ENCODE assay signal across 12 mouse cellular contexts in the genomic region with DNA sequence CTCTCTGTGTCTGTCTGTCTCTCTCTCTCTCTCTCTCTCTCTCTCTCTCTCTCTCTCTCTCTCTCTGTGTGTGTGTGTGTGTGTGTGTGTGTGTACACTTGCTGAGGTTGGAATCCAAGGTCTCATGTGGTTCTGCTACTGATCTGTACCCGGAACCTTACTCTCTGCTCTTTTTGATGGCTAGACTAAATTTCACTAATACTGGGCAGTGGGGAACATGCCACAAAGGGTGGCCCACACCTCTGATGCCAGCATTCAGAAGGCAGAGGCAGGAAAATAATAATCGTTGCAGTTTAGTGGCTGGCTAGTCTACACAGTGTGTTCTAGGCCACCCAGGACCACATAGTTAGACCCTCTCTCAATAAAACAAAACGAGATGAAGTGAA. TPM values are rescaled to one million over a fixed set of nuclear protein-coding genes. Genes with fewer than 3 reads are reported as not detected.
DNase-seq lines count a peak whose midpoint lies in the region; ATAC-seq and TF ChIP-seq lines count a peak whose summit lies in the region.
"Had no signal": no experiment of that assay in that cellular context is flagged by ENCODE, and none has a peak within 500 bp of the region (broad histone marks: within the 10 kb centered on the region; RNA-seq: fewer than 3 reads in every experiment).

No protein-coding gene starts in this region.

- H3K4me2 ChIP-seq in heart, embryonic 16.5 days (ENCODE audit: low read depth, low read length): peak overlapping the region; percentile 57
- peak overlapping the region; percentile 58 for H3K4me2 ChIP-seq in myocyte (ENCODE audit: low read depth)
- no peak overlapping the region for H3K4me2 ChIP-seq in midbrain, embryonic 11.5 days
- H3K4me2 ChIP-seq: limb, embryonic 15.5 days had no signal

- H3ac ChIP-seq in myocyte (ENCODE audit: control insufficient read depth, insufficient read length): no peak overlapping the region

- H3K9ac ChIP-seq in liver, adult 2 months (ENCODE audit: low read depth, low read length): peak overlapping the region; percentile 90; the same call in 1 of the 2 replicates
- no peak overlapping the region for H3K9ac ChIP-seq in heart, embryonic 16.5 days (ENCODE audit: low read length)
- no peak overlapping the region for H3K9ac ChIP-seq in midbrain, embryonic 11.5 days (ENCODE audit: low read length)
- H3K9ac ChIP-seq: limb, embryonic 15.5 days had no signal

- WGBS in liver, adult 2 months: 34% methylated on average over 3 of the region's 3 CpGs
- WGBS in heart, embryonic 16.5 days: 63% methylated on average over 3 of the region's 3 CpGs
- 78% methylated on average over 3 of the region's 3 CpGs for WGBS in cerebellum, adult 2 months
- WGBS in midbrain, embryonic 11.5 days: 84% methylated on average over 3 of the region's 3 CpGs

- peak overlapping the region; percentile 23; the same call in 1 of the 2 replicates for H3K4me3 ChIP-seq in liver, adult 2 months (ENCODE audit: insufficient read depth, low read depth, low read length)
- H3K4me3 ChIP-seq in bone marrow macrophage, adult 2 months (ENCODE audit: insufficient read depth, low read length): peak overlapping the region; percentile 66
- peak overlapping the region; percentile 52 for H3K4me3 ChIP-seq in heart, embryonic 16.5 days (ENCODE audit: low read length)
- peak overlapping the region; percentile 29 for H3K4me3 ChIP-seq in myocyte
- no peak overlapping the region for H3K4me3 ChIP-seq in cerebellum, adult 2 months (replicated peaks; ENCODE audit: insufficient read depth, low read depth, low read length)
- no peak overlapping the region for H3K4me3 ChIP-seq in midbrain, embryonic 11.5 days (ENCODE audit: low read depth, low read length)

- ATAC-seq in heart, embryonic 16.5 days (replicated peaks; ENCODE audit: extremely low read depth, insufficient read depth, low FRiP score): no peak
- ATAC-seq in midbrain, embryonic 11.5 days (ENCODE audit: low FRiP score): no peak

- H3K9me3 ChIP-seq in heart, embryonic 16.5 days (replicated peaks; ENCODE audit: control insufficient read depth, low read length): no peaks in the 10 kb centered on the region
- no peaks in the 10 kb centered on the region for H3K9me3 ChIP-seq in midbrain, embryonic 11.5 days (ENCODE audit: control insufficient read depth, low read length)
- H3K9me3 ChIP-seq: limb, embryonic 15.5 days had no signal

- DNase-seq in liver, adult 2 months (ENCODE audit: extremely low read depth, low read depth, low spot score): peak; percentile 68
- no peak for DNase-seq in liver
- DNase-seq in cerebellum, adult 2 months: no peak
- DNase-seq in midbrain, embryonic 11.5 days (ENCODE audit: low spot score, missing footprints): no peak
- DNase-seq in adrenal gland, adult 2 months: no peak
- DNase-seq: gastrocnemius, postnatal 14 days; kidney, adult 11 months; right cerebral cortex, postnatal 14 days had no signal

- peaks cover 9% of the 10 kb centered on the region for H3K36me3 ChIP-seq in liver, adult 2 months (ENCODE audit: control insufficient read depth, insufficient read depth, low read length)
- H3K36me3 ChIP-seq in heart, embryonic 16.5 days (ENCODE audit: control insufficient read depth, insufficient read depth): peaks cover 2% of the 10 kb centered on the region; the same call in 1 of the 2 replicates
- H3K36me3 ChIP-seq in myocyte (ENCODE audit: control insufficient read depth, insufficient read depth): peaks cover 6% of the 10 kb centered on the region
- H3K36me3 ChIP-seq in midbrain, embryonic 11.5 days (ENCODE audit: control insufficient read depth, insufficient read depth, low read length): no peaks in the 10 kb centered on the region
- H3K36me3 ChIP-seq: limb, embryonic 15.5 days had no signal

- peaks cover 7% of the 10 kb centered on the region for H3K4me1 ChIP-seq in liver, adult 2 months (ENCODE audit: control insufficient read depth, insufficient read depth, low read length)
- H3K4me1 ChIP-seq in bone marrow macrophage, adult 2 months (ENCODE audit: control insufficient read depth, insufficient read depth, low read length): peaks cover 4% of the 10 kb centered on the region; the same call in 1 of the 2 replicates
- H3K4me1 ChIP-seq in heart, embryonic 16.5 days (ENCODE audit: control insufficient read depth, insufficient read depth, low read length): no peaks in the 10 kb centered on the region
- H3K4me1 ChIP-seq in cerebellum, adult 2 months (ENCODE audit: control insufficient read depth, insufficient read depth, low read length): no peaks in the 10 kb centered on the region
- no peaks in the 10 kb centered on the region for H3K4me1 ChIP-seq in midbrain, embryonic 11.5 days (ENCODE audit: control insufficient read depth, insufficient read depth, low read length)
- H3K4me1 ChIP-seq: limb, embryonic 15.5 days had no signal

- H3K79me2 ChIP-seq in liver, adult 2 months (ENCODE audit: control insufficient read depth, insufficient read depth, low read length): peaks cover 4% of the 10 kb centered on the region; the same call in 1 of the 2 replicates
- H3K79me2 ChIP-seq in myocyte (ENCODE audit: control insufficient read depth, insufficient read depth): no peaks in the 10 kb centered on the region

- peak overlapping the region; percentile 98 for H3K27ac ChIP-seq in liver, adult 2 months (replicated peaks; ENCODE audit: insufficient read depth, low read depth, low read length)
- H3K27ac ChIP-seq in bone marrow macrophage, adult 2 months (ENCODE audit: insufficient read depth, low read depth, low read length): no peak overlapping the region
- H3K27ac ChIP-seq in heart, embryonic 16.5 days (ENCODE audit: low read length): no peak overlapping the region; the same call in 1 of the 2 replicates
- H3K27ac ChIP-seq in cerebellum, adult 2 months (ENCODE audit: insufficient read depth, low read length): no peak overlapping the region
- H3K27ac ChIP-seq in midbrain, embryonic 11.5 days (ENCODE audit: low read depth, low read length): no peak overlapping the region
- H3K27ac ChIP-seq: limb, embryonic 15.5 days had no signal

- no peak for TF ChIP-seq POLR2A in liver, adult 2 months (IDR thresholded peaks at IDR 0.05; ENCODE audit: extremely low read depth, insufficient read depth, low read length)
- no peak for TF ChIP-seq POLR2A in bone marrow macrophage, adult 2 months (IDR thresholded peaks at IDR 0.05; ENCODE audit: borderline replicate concordance, low read depth, low read length)
- TF ChIP-seq POLR2A in myocyte (IDR thresholded peaks at IDR 0.05; ENCODE audit: insufficient read length, low read depth): no peak
- TF ChIP-seq POLR2A in cerebellum, adult 2 months (IDR thresholded peaks at IDR 0.05; ENCODE audit: borderline replicate concordance, insufficient read depth, low read length): no peak

- H3K27me3 ChIP-seq in liver, adult 2 months (ENCODE audit: control insufficient read depth, insufficient read depth, low read length): no peaks in the 10 kb centered on the region
- no peaks in the 10 kb centered on the region for H3K27me3 ChIP-seq in heart, embryonic 16.5 days (ENCODE audit: control insufficient read depth, insufficient read depth, low read length)
- H3K27me3 ChIP-seq in myocyte (ENCODE audit: control insufficient read depth, insufficient read depth, insufficient read length): no peaks in the 10 kb centered on the region
- no peaks in the 10 kb centered on the region for H3K27me3 ChIP-seq in cerebellum, adult 2 months (ENCODE audit: control insufficient read depth, insufficient read depth, low read length)
- no peaks in the 10 kb centered on the region for H3K27me3 ChIP-seq in midbrain, embryonic 11.5 days (ENCODE audit: control insufficient read depth, insufficient read depth, low read length)
- H3K27me3 ChIP-seq: limb, embryonic 15.5 days had no signal

- TF ChIP-seq CTCF in liver, adult 2 months (IDR thresholded peaks at IDR 0.05; ENCODE audit: low read depth, low read length): no peak
- no peak for TF ChIP-seq CTCF in bone marrow macrophage, adult 2 months (IDR thresholded peaks at IDR 0.05; ENCODE audit: low read depth, low read length)
- TF ChIP-seq CTCF in cerebellum, adult 2 months (IDR thresholded peaks at IDR 0.05; ENCODE audit: borderline replicate concordance, insufficient read depth, low read depth, low read length): no peak

RNA-seq across cellular contexts. Expression of gene Card6, which starts 0.3 kb away (rescaled TPM):
- total RNA-seq in liver, adult 2 months (2014; rRNA removed): 6.8 and 7.5 TPM in 2 replicates
- 2.5 TPM in 2 replicates for polyA plus RNA-seq in liver, adult 2 months (2012; rRNA removed)
- 6.9 and 8.0 TPM in 2 replicates for polyA plus RNA-seq in bone marrow macrophage, adult 2 months (2012; ENCODE audit: insufficient read depth, insufficient read length, missing spikeins)
- polyA plus RNA-seq in heart, embryonic 16.5 days (2015; fragmentation: Nextera tagmentation; extraction: Ambion mirVana): 1.6 and 1.9 TPM in 2 replicates
- 4.2 TPM for polyA plus RNA-seq in myocyte (2012; fragmentation: generic; extraction: Trizol)
- polyA plus RNA-seq in cerebellum, adult 2 months (2012; rRNA removed): 0.59 and 0.70 TPM in 2 replicates
- polyA plus RNA-seq in midbrain, embryonic 11.5 days (2014; fragmentation: Nextera tagmentation; extraction: Ambion mirVana): 0.63 and 1.5 TPM in 2 replicates
- 1 to 10 TPM; 7.7 to 8.6 TPM for total RNA-seq in adrenal gland, adult 2 months (2021)
- 1.0 and 1.4 TPM in 2 replicates for polyA plus RNA-seq in adrenal gland, adult 2 months (2012; rRNA removed)

RNA-seq across cellular contexts. Expression of gene Rpl37, which starts 7.8 kb away (rescaled TPM):
- 386 and 436 TPM in 2 replicates for total RNA-seq in liver, adult 2 months (2014; rRNA removed)
- polyA plus RNA-seq in liver, adult 2 months (2012; rRNA removed): 282 and 301 TPM in 2 replicates
- polyA plus RNA-seq in bone marrow macrophage, adult 2 months (2012; ENCODE audit: insufficient read depth, insufficient read length, missing spikeins): 766 and 857 TPM in 2 replicates
- 226 and 249 TPM in 2 replicates for polyA plus RNA-seq in heart, embryonic 16.5 days (2015; fragmentation: Nextera tagmentation; extraction: Ambion mirVana)
- 3,306 TPM for polyA plus RNA-seq in myocyte (2012; fragmentation: generic; extraction: Trizol)
- 845 and 981 TPM in 2 replicates for polyA plus RNA-seq in cerebellum, adult 2 months (2012; rRNA removed)
- 475 and 516 TPM in 2 replicates for polyA plus RNA-seq in midbrain, embryonic 11.5 days (2014; fragmentation: Nextera tagmentation; extraction: Ambion mirVana)
- 100 to 1,000 TPM; 429 to 443 TPM for total RNA-seq in adrenal gland, adult 2 months (2021)
- polyA plus RNA-seq in adrenal gland, adult 2 months (2012; rRNA removed): 119 and 130 TPM in 2 replicates

RNA-seq across cellular contexts. Expression of gene Prkaa1, which starts 35.0 kb away (rescaled TPM):
- 6.3 and 7.8 TPM in 2 replicates for total RNA-seq in liver, adult 2 months (2014; rRNA removed)
- polyA plus RNA-seq in liver, adult 2 months (2012; rRNA removed): 1.8 and 1.9 TPM in 2 replicates
- polyA plus RNA-seq in bone marrow macrophage, adult 2 months (2012; ENCODE audit: insufficient read depth, insufficient read length, missing spikeins): 29.3 and 31.6 TPM in 2 replicates
- 14.8 and 17.1 TPM in 2 replicates for polyA plus RNA-seq in heart, embryonic 16.5 days (2015; fragmentation: Nextera tagmentation; extraction: Ambion mirVana)
- 14.9 TPM for polyA plus RNA-seq in myocyte (2012; fragmentation: generic; extraction: Trizol)
- 19.5 and 20.6 TPM in 2 replicates for polyA plus RNA-seq in cerebellum, adult 2 months (2012; rRNA removed)
- 20.0 and 20.3 TPM in 2 replicates for polyA plus RNA-seq in midbrain, embryonic 11.5 days (2014; fragmentation: Nextera tagmentation; extraction: Ambion mirVana)
- 10 to 100 TPM; 36.9 to 38.7 TPM for total RNA-seq in adrenal gland, adult 2 months (2021)
- 1.8 TPM in 2 replicates for polyA plus RNA-seq in adrenal gland, adult 2 months (2012; rRNA removed)

RNA-seq across cellular contexts. Expression of gene C7, which starts 45.1 kb away (rescaled TPM):
- total RNA-seq in liver, adult 2 months (2014; rRNA removed): 0.46 and 0.94 TPM in 2 replicates
- 0.11 and 0.22 TPM in 2 replicates for polyA plus RNA-seq in liver, adult 2 months (2012; rRNA removed)
- polyA plus RNA-seq in bone marrow macrophage, adult 2 months (2012; ENCODE audit: insufficient read depth, insufficient read length, missing spikeins): not detected in 2 replicates
- polyA plus RNA-seq in heart, embryonic 16.5 days (2015; fragmentation: Nextera tagmentation; extraction: Ambion mirVana): 0.11 and 0.17 TPM in 2 replicates
- polyA plus RNA-seq in myocyte (2012; fragmentation: generic; extraction: Trizol): not detected
- 0.03 and 0.07 TPM in 2 replicates for polyA plus RNA-seq in cerebellum, adult 2 months (2012; rRNA removed)
- 0.08 and 0.11 TPM in 2 replicates for polyA plus RNA-seq in midbrain, embryonic 11.5 days (2014; fragmentation: Nextera tagmentation; extraction: Ambion mirVana)
- total RNA-seq in adrenal gland, adult 2 months (2021): 10 to 100 TPM; 13.6 to 32.8 TPM
- polyA plus RNA-seq in adrenal gland, adult 2 months (2012; rRNA removed): 0.53 and 0.75 TPM in 2 replicates

Comparison
In these comparisons a context has a peak if more than half of its experiments do, and no peak if none do; other contexts are left out.
1. H3K4me3 ChIP-seq: peak in liver, adult 2 months (single experiment), bone marrow macrophage, adult 2 months (single experiment), heart, embryonic 16.5 days (single experiment) and myocyte (single experiment); none in cerebellum, adult 2 months (single experiment) and midbrain, embryonic 11.5 days (single experiment).